Mouse (Mus musculus) retina, embryonic 14.5 days (tissue): Measurements from ENCODE around the gene Abcb6.

Experiments used
- DNase-seq: peaks from one replicate; pipeline ENCODE4 v3.0.0-alpha.2; 2015; ENCODE audit warnings: low spot score

The Abcb6 gene

GRCm38 (mm10) chr1:75180105-75180590 lies at the start of gene Abcb6:
Abcb6 (minus strand) TSS chr1:75180392.
- peak; percentile 95 for DNase-seq

- no peak for DNase-seq
These were observed 49.0 kb upstream of the Abcb6 start for GRCm38 (mm10) chr1:75229158-75229557.

GRCm38 (mm10) chr1:75227653-75228052 lies 47.5 kb upstream of the Abcb6 start:
- DNase-seq: no peak

DNA sequence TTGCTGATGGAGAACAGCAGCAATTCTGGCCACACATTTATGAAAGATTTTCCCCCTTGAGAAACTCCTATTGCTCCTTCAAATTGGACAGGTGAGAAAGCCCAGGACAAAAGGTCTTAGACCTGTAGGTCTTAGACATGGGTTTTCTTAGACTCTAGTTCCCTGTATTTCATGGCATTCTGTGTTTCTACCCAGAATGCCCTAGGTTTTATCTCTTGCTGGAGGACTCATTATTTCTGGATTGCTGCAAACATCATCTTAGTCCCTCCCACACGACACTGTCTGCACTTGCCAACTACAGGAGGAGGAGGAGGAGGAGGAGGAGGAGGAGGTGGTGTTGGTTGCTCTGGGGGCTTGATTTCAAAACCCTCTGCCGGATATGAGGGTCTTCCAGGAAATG lies 45.9 kb upstream of the Abcb6 start:
- no peak for DNase-seq

DNA sequence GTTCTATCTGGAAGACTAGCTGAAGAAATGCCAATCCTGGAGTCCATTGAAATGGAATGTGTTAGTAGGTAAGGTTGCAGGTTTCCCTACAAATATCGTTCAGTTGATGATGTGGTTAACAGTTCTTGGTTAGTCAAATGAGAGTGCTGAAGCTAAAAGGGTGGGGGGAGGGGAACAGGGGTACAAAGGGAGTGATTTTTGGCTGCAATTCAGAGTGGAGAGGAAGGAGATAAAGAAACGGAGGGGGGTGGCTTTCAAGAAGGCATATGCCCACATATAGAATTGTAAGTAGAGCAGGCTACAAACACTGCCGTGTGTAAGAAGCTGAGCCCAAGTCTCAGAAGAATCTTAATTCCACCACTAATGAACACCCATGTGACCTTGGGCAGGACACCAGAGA lies 45.3 kb upstream of the Abcb6 start:
- DNase-seq: no peak

DNA sequence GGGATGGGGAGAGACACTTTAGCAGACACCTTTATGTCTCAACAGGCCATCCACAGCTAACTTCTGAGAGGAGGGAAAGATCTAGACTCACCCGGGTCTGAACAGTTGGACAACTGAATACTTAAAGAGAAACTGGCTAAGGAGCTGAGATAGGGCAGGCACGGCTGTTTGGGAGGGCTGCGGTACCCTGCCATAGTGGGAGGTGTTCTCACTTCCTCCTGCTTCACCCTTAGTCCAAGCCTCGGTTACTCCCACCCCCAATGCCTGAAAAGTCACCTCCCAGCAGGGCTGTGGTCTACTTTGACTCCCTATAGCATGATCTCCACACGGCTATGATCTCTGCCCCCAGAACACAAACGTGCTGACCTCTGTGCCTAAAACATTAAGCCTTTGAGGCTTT lies 43.3 kb upstream of the Abcb6 start:
- no peak for DNase-seq

DNA sequence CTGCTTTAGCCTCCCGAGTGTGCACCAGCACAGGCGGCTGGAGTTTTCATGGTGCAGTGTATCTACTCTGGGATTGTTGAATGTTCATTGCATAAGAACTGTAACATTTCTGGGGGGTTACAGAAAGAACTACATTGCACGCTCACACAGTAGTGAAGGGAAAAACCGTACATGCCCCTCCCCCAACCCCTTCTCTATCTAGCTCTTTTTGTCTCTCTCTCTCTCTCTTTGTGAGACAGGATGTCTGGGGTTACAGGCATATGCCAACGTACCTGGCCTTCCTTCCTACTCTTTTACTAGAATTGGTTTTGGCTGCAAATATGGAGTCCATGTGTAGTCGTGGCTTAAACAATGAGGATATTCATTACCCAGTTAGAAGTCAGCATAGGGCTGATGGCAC lies 42.7 kb upstream of the Abcb6 start:
- no peak for DNase-seq

- no peak for DNase-seq
These were observed 41.3 kb upstream of the Abcb6 start for GRCm38 (mm10) chr1:75221538-75221937.

GRCm38 (mm10) chr1:75219531-75219930 lies 39.3 kb upstream of the Abcb6 start, which contains the start of gene Tuba4a:
Tuba4a (minus strand) TSS chr1:75219865.
- peak; percentile 46 for DNase-seq

DNA sequence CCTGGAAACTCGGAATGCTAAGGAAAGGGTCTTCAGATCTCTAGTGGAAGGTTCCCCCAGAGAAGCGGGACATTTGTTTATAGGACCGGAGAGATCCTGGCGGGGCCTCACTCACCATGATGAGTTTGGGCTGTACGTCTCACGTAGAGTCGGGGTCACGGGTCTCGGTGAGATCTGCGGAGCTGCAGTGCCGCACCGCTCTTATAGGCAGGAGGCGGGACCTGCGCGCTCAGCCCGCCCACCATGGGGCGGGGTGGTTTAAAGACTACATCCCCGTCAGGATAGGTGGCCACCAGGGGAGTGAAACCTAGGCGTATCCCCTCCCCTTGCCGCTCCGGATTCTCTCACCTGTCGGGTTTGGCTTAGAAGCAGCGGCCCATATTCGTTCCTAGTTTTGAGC lies 38.9 kb upstream of the Abcb6 start:
- DNase-seq: peak; percentile 68

DNA sequence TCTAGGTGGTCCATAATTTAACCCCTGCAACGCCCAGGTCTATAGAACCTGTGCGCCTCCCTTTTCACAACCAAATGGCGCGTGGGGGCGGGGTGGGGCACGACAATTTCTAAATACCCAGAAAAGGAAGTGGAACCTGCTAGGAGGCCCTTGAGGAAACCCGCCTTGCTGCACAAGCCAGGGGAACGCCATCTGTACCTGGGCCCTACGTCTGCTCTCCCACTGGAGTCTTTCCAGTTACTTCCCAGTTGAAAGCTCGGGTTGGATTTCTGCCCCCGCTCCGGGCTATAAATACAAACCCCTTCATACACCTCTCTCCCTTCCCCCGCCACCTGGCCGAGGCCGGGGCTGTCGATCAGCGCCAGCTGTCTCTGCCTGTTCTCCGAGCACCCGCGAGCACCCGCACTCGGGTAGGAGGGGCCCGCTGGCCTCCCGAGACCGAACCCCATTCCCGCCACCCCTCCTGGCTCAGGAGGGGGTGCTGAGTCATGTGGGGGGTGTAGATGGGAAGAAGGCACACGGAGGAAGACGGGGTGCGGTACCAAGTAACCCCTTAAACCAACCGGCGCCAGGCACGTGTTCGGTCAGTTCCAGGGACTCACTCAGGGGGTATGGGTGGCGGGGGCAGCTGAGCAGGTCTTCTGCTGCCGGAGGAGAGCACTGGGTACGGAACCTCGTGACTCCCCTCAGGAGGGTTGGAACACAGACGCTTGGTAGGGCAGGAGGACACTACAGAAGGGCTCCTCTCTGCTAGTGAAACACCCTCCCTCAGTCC lies 38.2 kb upstream of the Abcb6 start:
- DNase-seq: no peak

- no peak for DNase-seq
These were observed 37.7 kb upstream of the Abcb6 start for GRCm38 (mm10) chr1:75217893-75218226.

- DNase-seq: no peak
These were observed 36.8 kb upstream of the Abcb6 start for GRCm38 (mm10) chr1:75216797-75217585.

GRCm38 (mm10) chr1:75215785-75216184 lies 35.6 kb upstream of the Abcb6 start:
- DNase-seq: no peak

GRCm38 (mm10) chr1:75214886-75215285 lies 34.7 kb upstream of the Abcb6 start:
- no peak for DNase-seq

GRCm38 (mm10) chr1:75214442-75214841 lies 34.2 kb upstream of the Abcb6 start:
- DNase-seq: peak; percentile 23

GRCm38 (mm10) chr1:75213096-75213495 lies 32.9 kb upstream of the Abcb6 start:
- no peak for DNase-seq

DNA sequence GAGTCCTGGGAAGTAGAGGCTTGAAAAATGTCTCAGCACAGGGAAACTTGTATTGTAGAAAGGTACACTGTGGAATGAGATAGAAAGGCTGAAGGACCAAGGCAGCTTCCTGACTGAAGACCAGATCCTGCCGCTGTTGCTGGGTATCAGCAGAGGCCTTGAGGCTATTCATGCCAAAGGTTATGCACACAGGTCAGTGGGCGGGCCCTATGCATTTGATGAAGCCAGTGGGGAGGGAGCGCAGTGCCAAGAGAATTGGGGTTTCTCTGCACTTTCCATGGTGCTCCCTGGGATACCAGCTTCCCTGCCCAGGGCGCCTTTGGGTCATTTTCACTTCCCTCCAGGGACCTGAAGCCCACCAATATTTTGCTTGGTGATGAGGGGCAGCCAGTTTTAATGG lies 32.4 kb upstream of the Abcb6 start:
- DNase-seq: no peak

- no peak for DNase-seq
These were observed 31.0 kb upstream of the Abcb6 start for GRCm38 (mm10) chr1:75211141-75211708.

DNA sequence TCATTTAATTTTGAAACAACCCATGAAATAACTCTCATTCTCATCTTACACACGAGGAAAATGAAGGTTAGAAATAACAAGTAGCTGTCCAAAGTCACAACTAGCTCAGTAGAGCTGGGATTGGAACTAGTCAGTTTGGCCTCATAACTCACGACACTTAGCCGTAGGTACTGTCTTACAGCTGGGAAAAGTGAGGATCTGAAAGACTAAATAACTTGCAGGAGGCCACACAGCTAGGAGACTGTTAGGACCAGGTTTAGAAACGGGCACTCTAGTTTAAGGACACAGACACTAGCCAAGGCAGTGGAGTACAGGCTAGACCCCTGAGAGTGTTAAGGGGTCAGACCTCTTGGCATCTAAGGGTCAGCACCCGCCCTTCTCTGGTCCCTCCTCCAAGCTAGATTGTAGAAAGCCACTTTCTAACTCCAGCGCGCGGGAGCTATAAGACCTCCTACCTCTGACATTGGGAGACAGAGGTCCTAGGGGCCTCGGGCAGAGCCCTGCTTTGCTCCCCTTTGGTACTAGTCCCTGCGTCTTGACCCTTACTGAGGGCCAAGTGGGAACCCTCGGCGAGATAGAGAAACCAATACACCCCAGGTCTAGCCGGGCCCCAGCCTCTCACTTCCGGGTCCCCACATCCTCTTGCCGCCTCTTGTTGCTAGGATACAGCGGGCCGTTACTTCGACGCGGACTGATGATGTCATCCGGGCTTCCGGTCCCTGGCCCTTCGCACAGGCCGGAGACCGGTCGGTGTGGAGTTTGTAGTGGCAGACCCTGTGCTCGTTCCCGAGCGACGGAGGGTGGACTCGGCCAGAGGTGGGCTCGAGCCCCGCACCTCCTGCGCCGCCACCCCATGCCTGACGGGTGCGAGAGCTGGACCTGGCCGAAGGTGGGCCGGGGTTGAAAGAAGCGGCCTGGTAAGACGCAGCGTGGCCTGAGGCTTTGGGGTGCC lies 30.2 kb upstream of the Abcb6 start, which contains the start of the genes Glb1l and Stk16:
Gene Glb1l, minus strand, starts transcription at position 678 of the 952 bp plus-strand sequence.
Gene Stk16, plus strand, starts transcription at position 703 of the 952 bp plus-strand sequence.
- DNase-seq: peak; percentile 98

- peak; percentile 19 for DNase-seq
These were observed 28.9 kb upstream of the Abcb6 start for GRCm38 (mm10) chr1:75208967-75209678.
